8 mouse cellular contexts compared by ENCODE assay signal in genomic region chr11:119267768-119268556, GRCm38 (mm10). TPM values are rescaled to one million over a fixed set of nuclear protein-coding genes. Genes with fewer than 3 reads are reported as not detected.
DNase-seq lines count a peak whose midpoint lies in the region; ATAC-seq and TF ChIP-seq lines count a peak whose summit lies in the region.

TSS of gene Gaa (plus strand) at chr11:119267887.

- peaks cover 24% of the 10 kb centered on the region for H3K36me3 ChIP-seq in hindbrain, embryonic 10.5 days
- H3K36me3 ChIP-seq in lung, postnatal 0 days (ENCODE audit: insufficient read depth, low read length) = no peaks in the 10 kb centered on the region

- no peaks in the 10 kb centered on the region for H3K9me3 ChIP-seq in hindbrain, embryonic 10.5 days
- H3K9me3 ChIP-seq in lung, postnatal 0 days (ENCODE audit: low read length) = no peaks in the 10 kb centered on the region

- H3K4me1 ChIP-seq in hindbrain, embryonic 10.5 days (replicated peaks) = peaks cover 33% of the 10 kb centered on the region
- H3K4me1 ChIP-seq in lung, postnatal 0 days (ENCODE audit: insufficient read depth, low read depth, low read length) = peaks cover 5% of the 10 kb centered on the region; the same call in 1 of the 2 replicates

- peak; percentile 95 for DNase-seq in MN1 (ENCODE audit: low spot score)
- DNase-seq in cerebellum, adult 9-10 months = peak; percentile 98
- DNase-seq in hindbrain, embryonic 10.5 days (ENCODE audit: low spot score) = peak; percentile 95
- DNase-seq in layer of hippocampus, adult 9-11 months = peak; percentile 98
- DNase-seq in lung, postnatal 0 days (ENCODE audit: low spot score) = peak; percentile 96
- DNase-seq in ovary, postnatal 14 days (ENCODE audit: low spot score) = peak; percentile 97
- DNase-seq in thymus, postnatal 14 days = peak; percentile 97

- peak within 1 kb of the TSS; percentile 58 for H3K9ac ChIP-seq in lung, postnatal 0 days (replicated peaks; ENCODE audit: low read depth)

- peak; percentile 66 for ATAC-seq in frontal cortex, adult (ENCODE audit: low TSS enrichment)
- ATAC-seq in lung, postnatal 0 days = peak; percentile 91

- H3K27me3 ChIP-seq in hindbrain, embryonic 10.5 days (ENCODE audit: insufficient read depth, poor library complexity, severe bottlenecking) = no peaks in the 10 kb centered on the region
- no peaks in the 10 kb centered on the region for H3K27me3 ChIP-seq in lung, postnatal 0 days (replicated peaks; ENCODE audit: insufficient read depth, low read length)

- H3K4me2 ChIP-seq in lung, postnatal 0 days (replicated peaks; ENCODE audit: low read depth, low read length) = peak within 1 kb of the TSS; percentile 92

- WGBS in hindbrain, embryonic 10.5 days = 4% methylated on average over 52 of the region's 52 CpGs
- 4% methylated on average over 52 of the region's 52 CpGs for WGBS in lung, postnatal 0 days

- H3K4me3 ChIP-seq in hindbrain, embryonic 10.5 days = peak within 1 kb of the TSS; percentile 61
- peak within 1 kb of the TSS; percentile 58 for H3K4me3 ChIP-seq in lung, postnatal 0 days (ENCODE audit: low read depth, low read length)

- peak within 1 kb of the TSS; percentile 84 for H3K27ac ChIP-seq in hindbrain, embryonic 10.5 days
- peak within 1 kb of the TSS; percentile 60 for H3K27ac ChIP-seq in lung, postnatal 0 days (ENCODE audit: low read length)

- TF ChIP-seq CTCF in lung, postnatal 0 days (IDR thresholded peaks at IDR 0.05) = peak; percentile 100

- TF ChIP-seq EP300 in lung, postnatal 0 days (IDR thresholded peaks at IDR 0.05) = no peak

RNA-seq across cellular contexts. Expression of gene Gaa, which starts in this region (rescaled TPM):
- polyA plus RNA-seq in hindbrain, embryonic 10.5 days (2016; fragmentation: Nextera tagmentation; extraction: Ambion mirVana) = 28.3 and 35.5 TPM in 2 replicates
- 39.1 and 45.1 TPM in 2 replicates for polyA plus RNA-seq in lung, postnatal 0 days (2015; fragmentation: Nextera tagmentation; extraction: Ambion mirVana)

Comparison
In these comparisons a context has a peak if more than half of its experiments do, and no peak if none do; other contexts are left out.
1. Peak in every context shown above with its lines: DNase-seq, ATAC-seq, H3K4me3 ChIP-seq and H3K27ac ChIP-seq.